Mouse (Mus musculus) neural tube, embryonic 15.5 days (tissue): ENCODE measurements around the gene Traf3ip3. TPM values are rescaled to one million over a fixed set of nuclear protein-coding genes. Genes with fewer than 3 reads are reported as not detected.

ENCODE experiments used
- ATAC-seq: fragments of 200-750 bp; cut with Nextera tagmentation; 2 replicates; pipeline ENCODE4 v1.8.0; 2017; ENCODE audit warnings: mild to moderate bottlenecking, moderate TSS enrichment, moderate library complexity; ENCODE audit not compliant: low FRiP score
- H3K27ac ChIP-seq: fragments of 300-500 bp; sonication (generic); replicated peaks from 2 replicates; pipeline ENCODE4 v1.5.1; 2015; ENCODE audit warnings: mild to moderate bottlenecking, inconsistent platforms
- H3K27me3 ChIP-seq: fragments of 300-500 bp; sonication (generic); replicated peaks from 2 replicates; pipeline ENCODE4 v1.6.1; 2015; ENCODE audit warnings: inconsistent platforms
- H3K36me3 ChIP-seq: fragments of 300-500 bp; sonication (generic); 2 replicates; pipeline ENCODE4 v1.6.1; 2015; ENCODE audit warnings: inconsistent platforms
- H3K4me1 ChIP-seq: fragments of 300-500 bp; sonication (generic); 2 replicates; pipeline ENCODE4 v1.6.1; 2015; ENCODE audit warnings: inconsistent platforms
- H3K4me2 ChIP-seq: fragments of 300-500 bp; sonication (generic); 2 replicates; pipeline ENCODE4 v1.6.1; 2015; ENCODE audit warnings: inconsistent platforms, mild to moderate bottlenecking, moderate library complexity
- H3K4me3 ChIP-seq: fragments of 300-500 bp; sonication (generic); replicated peaks from 2 replicates; pipeline ENCODE4 v1.5.1; 2015; ENCODE audit warnings: mild to moderate bottlenecking, inconsistent platforms
- H3K9ac ChIP-seq: fragments of 300-500 bp; sonication (generic); replicated peaks from 2 replicates; pipeline ENCODE4 v1.6.1; 2015; ENCODE audit warnings: mild to moderate bottlenecking, inconsistent platforms
- H3K9me3 ChIP-seq: fragments of 300-500 bp; sonication (generic); replicated peaks from 2 replicates; pipeline ENCODE4 v1.6.1; 2016; ENCODE audit warnings: inconsistent platforms
- WGBS: fragments of 180-500 bp; shearing (Covaris S2); methylation state at CpG from one replicate; pipeline ENCODE4 v1.1.7; 2015; ENCODE audit warnings: mixed read lengths; 5-methylcytosine and 5-hydroxymethylcytosine counted together
- polyA plus RNA-seq: library from polyadenylated mRNA; unstranded; fragments of >200 nt; fragmentation: Nextera tagmentation; extraction: Ambion mirVana; gene quantifications from 2 replicates; pipeline ENCODE4 v1.2.1, GENCODE M21; 2015

Gene Traf3ip3
- polyA plus RNA-seq, 1 experiment from 2014 or later = 3.8 TPM

DNA sequence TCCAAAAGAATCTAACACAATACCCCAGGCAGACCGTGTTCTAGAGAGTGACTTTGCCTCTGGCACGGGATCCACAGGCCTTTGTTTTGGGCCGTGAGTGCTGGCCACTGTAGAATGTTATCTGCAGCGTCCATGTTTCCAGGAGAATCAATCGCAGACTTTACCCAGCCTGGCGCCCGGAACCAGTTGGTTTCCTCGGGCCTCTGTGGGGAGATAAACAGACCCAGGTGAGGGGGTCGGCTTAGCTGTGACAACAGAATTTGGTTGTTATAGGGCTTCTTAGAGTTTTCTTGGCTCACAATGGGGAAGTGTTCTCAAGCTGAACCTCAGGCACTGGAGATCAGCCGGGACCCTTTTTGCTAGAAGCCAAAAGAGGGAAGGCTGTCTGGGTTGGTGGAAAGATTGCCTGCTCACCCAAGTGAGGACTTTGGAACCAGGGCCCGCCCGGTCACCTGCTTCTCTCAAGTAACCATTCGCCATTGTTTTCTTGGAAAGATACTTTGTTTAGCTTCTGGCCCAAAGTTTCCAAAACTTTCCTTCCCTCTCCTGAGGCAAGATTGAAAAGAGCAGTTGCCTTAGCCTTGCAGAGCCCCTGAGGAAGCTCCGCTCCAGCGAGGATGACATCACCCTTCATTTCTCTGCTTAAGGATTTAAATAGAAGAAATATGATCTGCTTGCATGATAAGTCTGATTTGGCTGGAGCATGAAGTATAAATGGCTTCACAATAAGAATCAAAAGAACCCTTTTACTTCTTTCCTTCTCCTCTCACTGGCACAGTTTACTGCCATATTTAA, 45.0 kb downstream of the Traf3ip3 start:
- Histone ChIP-seq H3K4me3 (no peak overlapping the region), H3K27me3 (peaks cover 42% of the 10 kb centered on the region), H3K4me1 (peaks cover 6% of the 10 kb centered on the region), H3K9ac (no peak overlapping the region), H3K36me3 (no peaks in the 10 kb centered on the region), H3K27ac (no peak overlapping the region), H3K9me3 (no peaks in the 10 kb centered on the region), H3K4me2 (no peak overlapping the region)
- WGBS = 82% methylated on average over 15 of the region's 15 CpGs
- no peak for ATAC-seq

DNA sequence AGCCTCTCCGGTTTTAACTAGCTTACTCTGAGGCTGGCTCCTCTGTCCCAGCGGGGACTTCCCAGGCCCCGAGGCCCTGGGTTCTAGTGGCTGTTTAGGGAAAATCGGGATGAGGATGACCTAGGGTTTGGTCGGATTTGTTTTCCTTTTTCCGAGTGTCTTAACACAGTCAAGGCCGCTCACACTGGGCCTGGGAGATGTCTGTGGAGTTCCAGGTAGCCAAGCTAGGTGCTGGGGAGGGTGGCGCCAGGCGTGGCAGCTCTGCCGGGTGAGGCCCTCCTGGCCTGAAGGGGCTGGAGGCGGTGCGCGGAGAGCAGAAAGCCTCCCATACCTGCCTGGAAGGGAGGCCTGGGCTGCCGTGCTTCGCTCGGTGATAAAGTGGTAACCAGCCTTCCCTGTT, 47.9 kb downstream of the Traf3ip3 start:
- Histone ChIP-seq H3K27me3 (peaks cover 54% of the 10 kb centered on the region), H3K9ac (no peak overlapping the region)

DNA sequence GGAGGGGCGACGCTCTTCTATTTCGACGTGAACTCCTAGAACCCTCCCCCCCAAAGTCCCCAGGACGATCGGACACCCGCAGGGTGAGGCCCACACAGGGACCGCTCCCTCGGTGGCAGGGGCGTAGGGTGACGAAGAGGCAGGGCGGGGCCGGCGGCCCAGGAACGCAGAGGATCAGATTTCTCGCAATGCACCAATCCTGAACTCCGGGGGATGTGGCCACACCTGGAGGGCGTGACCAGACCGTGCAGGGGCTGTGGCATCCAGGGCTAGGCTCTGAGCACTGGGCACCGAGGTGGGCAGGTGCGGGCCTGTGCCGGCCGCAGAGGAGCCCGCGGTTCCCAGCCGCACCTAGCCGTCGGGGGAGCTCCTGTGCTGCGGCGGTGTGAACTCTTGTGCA, 48.6 kb downstream of the Traf3ip3 start, which contains the start of gene Irf6:
Gene Irf6 (plus strand): TSS at position 240 of the 400 bp plus-strand sequence.
- 2% methylated on average over 30 of the region's 30 CpGs for WGBS
- Histone ChIP-seq H3K4me2 (peak within 1 kb of the TSS; percentile 51), H3K27me3 (peaks cover 54% of the 10 kb centered on the region), H3K4me3 (peak within 1 kb of the TSS; percentile 27), H3K4me1 (peaks cover 6% of the 10 kb centered on the region), H3K27ac (no peak within 1 kb of the TSS), H3K9me3 (no peaks in the 10 kb centered on the region), H3K36me3 (no peaks in the 10 kb centered on the region), H3K9ac (no peak within 1 kb of the TSS)
- ATAC-seq = no peak

More for the DNA sequence above, 47.9 kb downstream of the Traf3ip3 start:
- Histone ChIP-seq H3K4me3 (peak overlapping the region; percentile 27), H3K4me1 (peaks cover 6% of the 10 kb centered on the region), H3K27ac (no peak overlapping the region), H3K9me3 (no peaks in the 10 kb centered on the region), H3K36me3 (no peaks in the 10 kb centered on the region), H3K4me2 (peak overlapping the region; percentile 51)
- 28% methylated on average over 16 of the region's 16 CpGs for WGBS
- no peak for ATAC-seq

DNA sequence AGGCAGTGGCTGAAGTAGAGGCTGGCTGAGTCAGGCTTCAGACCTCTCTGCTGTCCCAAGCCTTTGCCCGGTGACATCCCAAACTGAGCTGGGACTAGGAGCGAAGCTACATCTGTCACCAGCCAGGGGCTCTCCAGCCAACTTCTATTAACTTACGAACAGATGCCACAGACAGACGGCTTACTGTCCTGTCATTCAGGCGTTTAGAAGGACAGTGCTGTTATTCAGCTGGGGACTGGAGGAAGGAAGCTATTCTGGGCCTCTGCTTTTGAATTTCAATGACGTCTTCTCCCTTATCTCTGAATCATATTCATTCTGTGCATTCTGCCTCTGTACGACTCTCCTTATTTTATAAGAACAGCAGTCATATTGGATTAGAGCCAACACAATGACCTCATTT, 50.4 kb downstream of the Traf3ip3 start:
- Histone ChIP-seq H3K36me3 (no peaks in the 10 kb centered on the region), H3K4me3 (no peak overlapping the region), H3K4me1 (peaks cover 6% of the 10 kb centered on the region), H3K27ac (no peak overlapping the region), H3K9ac (no peak overlapping the region), H3K4me2 (no peak overlapping the region), H3K9me3 (no peaks in the 10 kb centered on the region), H3K27me3 (peaks cover 54% of the 10 kb centered on the region)
- 46% methylated on average over 7 of the region's 7 CpGs for WGBS
- no peak for ATAC-seq

DNA sequence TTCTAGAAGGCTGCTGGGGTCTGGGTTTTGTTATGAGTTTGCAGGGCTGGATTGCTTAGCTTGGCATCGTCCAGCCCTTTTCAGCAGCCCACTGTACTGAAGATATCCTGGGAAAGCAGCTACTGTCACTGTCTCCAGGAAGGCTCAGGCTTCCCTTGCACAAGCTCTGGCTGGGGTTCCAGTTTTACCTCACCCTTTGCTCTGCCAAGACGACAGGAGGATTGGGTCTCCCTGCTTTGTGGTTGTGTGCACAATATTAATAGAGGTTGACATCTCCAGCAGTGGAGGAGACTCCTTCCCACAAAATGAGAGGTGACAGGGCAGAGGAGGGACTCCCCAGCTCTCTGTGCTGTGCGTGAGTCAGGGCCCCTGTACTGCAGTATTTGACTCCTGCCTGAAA, 52.3 kb downstream of the Traf3ip3 start:
- Histone ChIP-seq H3K4me3 (no peak overlapping the region), H3K9me3 (no peaks in the 10 kb centered on the region), H3K27me3 (peaks cover 40% of the 10 kb centered on the region), H3K27ac (no peak overlapping the region), H3K4me1 (peaks cover 6% of the 10 kb centered on the region), H3K36me3 (no peaks in the 10 kb centered on the region), H3K9ac (no peak overlapping the region), H3K4me2 (no peak overlapping the region)
- no peak for ATAC-seq
- WGBS = 76% methylated on average over 3 of the region's 3 CpGs

DNA sequence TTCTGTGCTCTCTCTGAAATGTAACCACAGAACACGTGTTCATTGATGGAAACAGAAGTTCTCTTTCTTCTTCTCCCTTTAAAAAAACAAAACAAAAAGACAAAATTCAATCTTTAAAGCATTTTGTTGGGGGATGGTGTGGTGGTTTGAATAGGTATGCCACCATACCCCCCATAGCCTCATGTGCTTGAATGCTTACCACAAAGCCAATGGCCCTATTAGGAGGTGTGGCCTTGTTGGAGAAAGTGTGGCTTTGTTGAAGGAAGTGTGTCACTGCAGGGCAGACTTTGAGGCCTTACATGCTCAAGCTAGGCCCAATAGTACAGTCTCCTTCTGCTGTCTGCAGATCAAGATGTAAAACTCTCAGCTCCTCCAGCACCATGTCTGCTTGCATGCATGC, 55.1 kb downstream of the Traf3ip3 start:
- H3K36me3 ChIP-seq = no peaks in the 10 kb centered on the region
- no peak for ATAC-seq
- no peaks in the 10 kb centered on the region for H3K9me3 ChIP-seq
- H3K4me2 ChIP-seq = no peak overlapping the region
- 81% methylated on average over 1 of the region's 1 CpGs for WGBS
- H3K4me1 ChIP-seq = no peaks in the 10 kb centered on the region
- H3K27ac ChIP-seq = no peak overlapping the region
- H3K4me3 ChIP-seq = no peak overlapping the region
- H3K9ac ChIP-seq = no peak overlapping the region
- H3K27me3 ChIP-seq = peaks cover 11% of the 10 kb centered on the region; the same call in 1 of the 2 replicates

DNA sequence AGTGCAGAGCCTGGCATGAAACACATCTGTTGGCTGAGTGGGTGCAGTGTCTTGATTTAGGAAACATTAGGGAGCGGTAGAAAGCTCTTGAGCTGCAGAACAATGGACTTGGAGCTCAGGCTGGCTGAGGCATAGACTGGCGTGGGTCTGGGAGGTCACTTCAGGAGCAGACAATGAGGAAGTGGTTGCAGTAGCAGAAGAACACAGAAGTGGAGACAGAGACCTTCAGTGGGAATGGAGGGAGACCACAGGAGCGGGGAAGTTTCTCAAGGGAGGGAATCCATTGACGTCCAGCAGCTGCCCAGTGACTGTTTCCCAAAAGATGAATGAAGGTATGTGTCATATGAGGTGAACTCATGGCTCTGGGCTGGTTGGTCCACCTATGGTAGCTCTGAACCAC, 56.4 kb downstream of the Traf3ip3 start:
- Histone ChIP-seq H3K9me3 (no peaks in the 10 kb centered on the region), H3K27me3 (0 out of 2 replicates have a peak, but pooled peaks cover 5% of the 10 kb centered on the region), H3K27ac (no peak overlapping the region), H3K36me3 (no peaks in the 10 kb centered on the region), H3K4me1 (no peaks in the 10 kb centered on the region), H3K4me3 (no peak overlapping the region), H3K9ac (no peak overlapping the region), H3K4me2 (no peak overlapping the region)
- WGBS = 83% methylated on average over 4 of the region's 4 CpGs
- no peak for ATAC-seq

DNA sequence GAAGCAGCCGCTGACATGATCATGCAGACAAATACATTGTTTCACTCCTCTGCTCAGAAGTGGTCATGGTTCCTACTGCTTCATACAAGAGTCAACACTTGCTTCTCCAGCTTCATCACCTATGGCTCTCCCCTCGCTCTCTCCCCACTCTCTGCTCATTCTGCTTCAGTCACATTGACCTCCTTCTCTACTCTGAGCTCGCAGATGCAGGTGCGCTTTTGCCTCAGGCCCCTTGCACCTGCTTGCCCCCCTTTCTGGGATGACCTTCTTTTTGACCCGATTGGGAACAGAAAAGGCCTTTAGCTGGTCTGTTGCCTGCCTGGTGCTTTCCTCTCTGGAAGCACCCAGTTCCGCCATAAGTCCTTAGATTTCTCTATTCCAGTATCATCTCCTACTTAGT, 57.0 kb downstream of the Traf3ip3 start:
- no peak overlapping the region for H3K9ac ChIP-seq
- 0 out of 2 replicates have a peak, but pooled peaks cover 4% of the 10 kb centered on the region for H3K27me3 ChIP-seq
- H3K4me2 ChIP-seq = no peak overlapping the region
- H3K27ac ChIP-seq = no peak overlapping the region
- no peak for ATAC-seq
- H3K4me3 ChIP-seq = no peak overlapping the region
- H3K36me3 ChIP-seq = no peaks in the 10 kb centered on the region
- H3K9me3 ChIP-seq = no peaks in the 10 kb centered on the region
- no peaks in the 10 kb centered on the region for H3K4me1 ChIP-seq
- 90% methylated on average over 6 of the region's 6 CpGs for WGBS

DNA sequence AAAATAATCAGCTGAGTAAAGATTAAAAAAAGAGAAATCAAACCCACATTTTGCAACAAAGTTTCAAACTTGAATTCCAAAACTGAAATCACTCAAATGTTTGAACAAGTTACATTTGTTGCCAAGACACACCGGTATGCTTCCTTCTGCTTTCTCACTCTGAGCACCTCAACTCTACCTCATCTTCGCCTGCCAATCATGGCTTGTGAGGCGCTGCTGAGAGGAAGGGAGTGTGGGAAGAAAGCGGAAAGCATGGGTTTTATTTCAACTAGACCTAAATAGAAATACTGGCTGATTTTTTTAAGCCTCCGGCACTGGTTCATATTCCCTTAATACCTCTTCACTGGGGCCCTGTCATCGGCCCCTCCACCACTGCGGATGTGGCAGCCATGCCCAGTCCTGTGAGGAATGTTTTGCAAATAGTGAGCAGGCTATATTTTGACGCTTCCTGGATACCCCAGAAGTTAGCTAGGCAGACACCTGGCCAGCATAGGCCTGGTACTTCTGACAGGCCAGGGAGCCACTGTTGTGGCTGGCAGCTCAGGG, 58.9 kb downstream of the Traf3ip3 start:
- Histone ChIP-seq H3K4me1 (no peaks in the 10 kb centered on the region), H3K4me2 (no peak overlapping the region), H3K27me3 (0 out of 2 replicates have a peak, but pooled peaks cover 2% of the 10 kb centered on the region), H3K36me3 (no peaks in the 10 kb centered on the region), H3K9ac (no peak overlapping the region), H3K4me3 (no peak overlapping the region), H3K27ac (no peak overlapping the region), H3K9me3 (no peaks in the 10 kb centered on the region)
- ATAC-seq = no peak
- WGBS = 92% methylated on average over 8 of the region's 8 CpGs

DNA sequence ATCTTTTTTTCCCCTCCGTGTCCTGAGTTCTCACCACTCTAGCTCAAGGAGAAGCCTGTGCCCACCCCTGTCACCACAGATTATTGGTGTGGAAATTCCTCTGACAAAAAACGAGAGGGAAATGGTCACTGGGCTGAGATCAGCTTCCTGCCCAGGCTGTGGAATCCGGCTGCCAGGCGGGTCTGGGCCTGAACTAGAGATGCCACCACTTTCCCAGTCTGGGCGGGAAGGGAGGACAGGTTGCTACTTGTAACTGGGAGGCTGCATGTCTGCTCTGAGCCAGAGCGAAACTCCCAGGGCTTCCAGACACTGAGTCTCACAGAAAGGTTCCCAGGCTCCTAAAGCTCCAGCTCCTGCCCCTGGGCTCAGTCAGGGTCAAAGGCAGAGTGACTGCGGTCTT, 60.4 kb downstream of the Traf3ip3 start:
- ATAC-seq = no peak

DNA sequence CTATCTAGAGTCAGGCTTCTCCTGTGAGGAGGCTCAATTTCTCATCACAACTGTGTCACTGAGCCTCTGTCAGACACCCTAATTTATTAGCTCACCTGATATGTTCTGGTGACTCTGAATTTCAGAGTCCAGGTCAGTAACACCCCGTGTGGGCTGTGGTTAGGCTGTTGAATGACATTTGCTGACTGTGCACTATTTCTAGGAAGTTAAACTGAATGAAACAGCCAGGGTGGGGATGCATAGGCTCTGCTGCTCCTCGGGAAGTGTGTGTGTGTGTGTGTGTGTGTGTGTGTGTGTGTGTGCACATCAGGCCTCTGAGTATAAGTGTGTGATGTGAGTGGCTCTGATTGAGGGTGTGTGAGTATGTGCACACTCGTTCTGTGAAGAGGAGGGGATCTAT, 62.8 kb downstream of the Traf3ip3 start:
- Histone ChIP-seq H3K4me2 (no peak overlapping the region), H3K4me1 (no peaks in the 10 kb centered on the region), H3K27ac (no peak overlapping the region), H3K27me3 (0 out of 2 replicates have a peak, but pooled peaks cover 2% of the 10 kb centered on the region), H3K4me3 (no peak overlapping the region), H3K36me3 (no peaks in the 10 kb centered on the region), H3K9ac (no peak overlapping the region), H3K9me3 (no peaks in the 10 kb centered on the region)
- WGBS = 64% methylated on average over 3 of the region's 3 CpGs
- ATAC-seq = no peak

More for the DNA sequence above, 60.4 kb downstream of the Traf3ip3 start:
- Histone ChIP-seq H3K9me3 (no peaks in the 10 kb centered on the region), H3K9ac (no peak overlapping the region), H3K36me3 (no peaks in the 10 kb centered on the region), H3K27ac (no peak overlapping the region), H3K4me3 (no peak overlapping the region), H3K27me3 (0 out of 2 replicates have a peak, but pooled peaks cover 2% of the 10 kb centered on the region), H3K4me1 (no peaks in the 10 kb centered on the region), H3K4me2 (no peak overlapping the region)
- 85% methylated on average over 7 of the region's 7 CpGs for WGBS

DNA sequence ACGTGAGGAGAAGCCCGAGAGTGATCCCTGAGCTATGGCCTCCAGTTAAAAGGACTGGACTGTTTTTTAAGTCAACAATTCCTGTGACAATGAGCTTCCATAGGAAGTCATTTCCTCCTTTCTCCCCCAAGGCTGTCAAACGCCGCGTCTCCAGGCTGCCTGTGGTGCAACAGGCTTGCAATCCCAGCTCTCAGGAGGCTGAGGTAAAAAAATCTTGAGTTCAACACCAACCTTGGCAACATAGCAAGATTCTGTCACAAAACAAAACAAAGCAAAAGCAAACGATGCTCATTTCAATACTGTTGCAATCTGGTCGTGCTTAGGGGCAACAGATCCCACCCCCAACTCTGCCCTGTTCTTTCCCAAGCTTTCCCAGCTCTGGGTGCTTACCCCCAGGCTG, 63.4 kb downstream of the Traf3ip3 start:
- WGBS = 41% methylated on average over 7 of the region's 7 CpGs
- Histone ChIP-seq H3K4me3 (no peak overlapping the region), H3K9ac (no peak overlapping the region), H3K27ac (no peak overlapping the region), H3K4me2 (no peak overlapping the region), H3K4me1 (no peaks in the 10 kb centered on the region), H3K27me3 (0 out of 2 replicates have a peak, but pooled peaks cover 2% of the 10 kb centered on the region), H3K36me3 (no peaks in the 10 kb centered on the region), H3K9me3 (no peaks in the 10 kb centered on the region)
- no peak for ATAC-seq
